Mouse (Mus musculus): ENCODE data around the gene Gm11273. TPM values are rescaled to one million over a fixed set of nuclear protein-coding genes. Genes with fewer than 3 reads are reported as not detected.

Gm11273 gene
- total RNA-seq, 2 experiments from 2014 or later = 1.3 to 12.1 TPM

- no peak for ATAC-seq (replicated peaks; ENCODE audit: low FRiP score, poor library complexity, severe bottlenecking)
These were observed 47.8 kb downstream of the Gm11273 start, which contains the start of gene Zscan26 for GRCm38 (mm10) chr13:21453449-21453848. Gene Zscan26, minus strand, starts transcription at chr13:21453730.

- no peak for ATAC-seq (replicated peaks; ENCODE audit: low FRiP score, poor library complexity, severe bottlenecking)
These were observed 48.2 kb downstream of the Gm11273 start for GRCm38 (mm10) chr13:21453042-21453441.

Other genes starting within 250 kb of the Gm11273 start
- gene Gpx5, start 208.7 kb downstream of the Gm11273 start, total RNA-seq (2015; ENCODE audit: low replicate concordance) = not detected in 2 replicates
- gene Gpx5, start 208.7 kb downstream of the Gm11273 start, total RNA-seq (2017; ENCODE audit: low replicate concordance) = not detected in 2 replicates
- gene Gpx6, start 189.3 kb downstream of the Gm11273 start, total RNA-seq (2015; ENCODE audit: low replicate concordance) = not detected in 2 replicates
- not detected in 2 replicates for gene Gpx6, start 189.3 kb downstream of the Gm11273 start, total RNA-seq (2017; ENCODE audit: low replicate concordance)
- not detected in 2 replicates for gene Olfr1367, start 154.5 kb downstream of the Gm11273 start, total RNA-seq (2015; ENCODE audit: low replicate concordance)
- gene Olfr1367, start 154.5 kb downstream of the Gm11273 start, total RNA-seq (2017; ENCODE audit: low replicate concordance) = not detected in 2 replicates
- 0.84 TPM in 1 of 2 replicates, not detected in the other for gene Zscan12, start 138.6 kb downstream of the Gm11273 start, total RNA-seq (2015; ENCODE audit: low replicate concordance)
- gene Zscan12, start 138.6 kb downstream of the Gm11273 start, total RNA-seq (2017; ENCODE audit: low replicate concordance) = 0.70 and 1.4 TPM in 2 replicates
- 16.9 and 23.6 TPM in 2 replicates for gene Zkscan3, start 98.7 kb downstream of the Gm11273 start, total RNA-seq (2015; ENCODE audit: low replicate concordance)
- 13.9 and 19.9 TPM in 2 replicates for gene Zkscan3, start 98.7 kb downstream of the Gm11273 start, total RNA-seq (2017; ENCODE audit: low replicate concordance)
- gene Pgbd1, start 60.4 kb downstream of the Gm11273 start, total RNA-seq (2015; ENCODE audit: low replicate concordance) = not detected in 2 replicates
- gene Pgbd1, start 60.4 kb downstream of the Gm11273 start, total RNA-seq (2017; ENCODE audit: low replicate concordance) = 1.1 TPM in 1 of 2 replicates, not detected in the other
- gene Zscan26, start 47.7 kb downstream of the Gm11273 start, total RNA-seq (2015; ENCODE audit: low replicate concordance) = 3.8 and 4.8 TPM in 2 replicates
- 1.7 and 2.2 TPM in 2 replicates for gene Zscan26, start 47.7 kb downstream of the Gm11273 start, total RNA-seq (2017; ENCODE audit: low replicate concordance)
- gene Nkapl, start 32.9 kb downstream of the Gm11273 start, total RNA-seq (2015; ENCODE audit: low replicate concordance) = 1.3 TPM in 1 of 2 replicates, not detected in the other
- not detected in 2 replicates for gene Nkapl, start 32.9 kb downstream of the Gm11273 start, total RNA-seq (2017; ENCODE audit: low replicate concordance)
- not detected in 2 replicates for gene Zkscan4, start 22.5 kb downstream of the Gm11273 start, total RNA-seq (2015; ENCODE audit: low replicate concordance)
- gene Zkscan4, start 22.5 kb downstream of the Gm11273 start, total RNA-seq (2017; ENCODE audit: low replicate concordance) = not detected in 2 replicates
- not detected in 2 replicates for gene Gm10065, start 22.0 kb downstream of the Gm11273 start, total RNA-seq (2015; ENCODE audit: low replicate concordance)
- gene Gm10065, start 22.0 kb downstream of the Gm11273 start, total RNA-seq (2017; ENCODE audit: low replicate concordance) = not detected in 2 replicates
- gene AK157302, start 6.2 kb downstream of the Gm11273 start, total RNA-seq (2015; ENCODE audit: low replicate concordance) = 0.77 and 5.6 TPM in 2 replicates
- gene AK157302, start 6.2 kb downstream of the Gm11273 start, total RNA-seq (2017; ENCODE audit: low replicate concordance) = 7.8 and 15.1 TPM in 2 replicates
- 2.1 and 5.4 TPM in 2 replicates for gene Zkscan8, start 29.7 kb upstream of the Gm11273 start, total RNA-seq (2015; ENCODE audit: low replicate concordance)
- 1.7 and 3.4 TPM in 2 replicates for gene Zkscan8, start 29.7 kb upstream of the Gm11273 start, total RNA-seq (2017; ENCODE audit: low replicate concordance)
- gene Olfr1366, start 41.4 kb upstream of the Gm11273 start, total RNA-seq (2015; ENCODE audit: low replicate concordance) = not detected in 2 replicates
- gene Olfr1366, start 41.4 kb upstream of the Gm11273 start, total RNA-seq (2017; ENCODE audit: low replicate concordance) = not detected in 2 replicates
- gene Olfr1535, start 58.5 kb upstream of the Gm11273 start, total RNA-seq (2015; ENCODE audit: low replicate concordance) = not detected in 2 replicates
- gene Olfr1535, start 58.5 kb upstream of the Gm11273 start, total RNA-seq (2017; ENCODE audit: low replicate concordance) = 0.84 TPM in 1 of 2 replicates, not detected in the other
- not detected in 2 replicates for gene Olfr1364, start 80.3 kb upstream of the Gm11273 start, total RNA-seq (2015; ENCODE audit: low replicate concordance)
- not detected in 2 replicates for gene Olfr1364, start 80.3 kb upstream of the Gm11273 start, total RNA-seq (2017; ENCODE audit: low replicate concordance)
- gene Olfr1362, start 112.6 kb upstream of the Gm11273 start, total RNA-seq (2015; ENCODE audit: low replicate concordance) = not detected in 2 replicates
- not detected in 2 replicates for gene Olfr1362, start 112.6 kb upstream of the Gm11273 start, total RNA-seq (2017; ENCODE audit: low replicate concordance)
- gene Olfr11, start 141.1 kb upstream of the Gm11273 start, total RNA-seq (2015; ENCODE audit: low replicate concordance) = not detected in 2 replicates
- gene Olfr11, start 141.1 kb upstream of the Gm11273 start, total RNA-seq (2017; ENCODE audit: low replicate concordance) = not detected in 2 replicates
- not detected in 2 replicates for gene Olfr1361, start 162.0 kb upstream of the Gm11273 start, total RNA-seq (2015; ENCODE audit: low replicate concordance)
- not detected in 2 replicates for gene Olfr1361, start 162.0 kb upstream of the Gm11273 start, total RNA-seq (2017; ENCODE audit: low replicate concordance)
- not detected in 2 replicates for gene Olfr1360, start 176.0 kb upstream of the Gm11273 start, total RNA-seq (2015; ENCODE audit: low replicate concordance)
- gene Olfr1360, start 176.0 kb upstream of the Gm11273 start, total RNA-seq (2017; ENCODE audit: low replicate concordance) = not detected in 2 replicates
- not detected in 2 replicates for gene Olfr1359, start 196.7 kb upstream of the Gm11273 start, total RNA-seq (2015; ENCODE audit: low replicate concordance)
- 0.34 and 0.42 TPM in 2 replicates for gene Olfr1359, start 196.7 kb upstream of the Gm11273 start, total RNA-seq (2017; ENCODE audit: low replicate concordance)
- gene Hist1h2bl, start 214.7 kb upstream of the Gm11273 start, total RNA-seq (2015; ENCODE audit: low replicate concordance) = 91.5 and 110 TPM in 2 replicates
- 213 and 268 TPM in 2 replicates for gene Hist1h2bl, start 214.7 kb upstream of the Gm11273 start, total RNA-seq (2017; ENCODE audit: low replicate concordance)
- 6.1 TPM in 1 of 2 replicates, not detected in the other for gene Hist1h2ai, start 215.0 kb upstream of the Gm11273 start, total RNA-seq (2015; ENCODE audit: low replicate concordance)
- gene Hist1h2ai, start 215.0 kb upstream of the Gm11273 start, total RNA-seq (2017; ENCODE audit: low replicate concordance) = 1,027 and 1,342 TPM in 2 replicates
- 16.7 TPM in 1 of 2 replicates, not detected in the other for gene Hist1h3h, start 216.2 kb upstream of the Gm11273 start, total RNA-seq (2015; ENCODE audit: low replicate concordance)
- gene Hist1h3h, start 216.2 kb upstream of the Gm11273 start, total RNA-seq (2017; ENCODE audit: low replicate concordance) = 69.1 and 159 TPM in 2 replicates
- 65.8 and 82.8 TPM in 2 replicates for gene Hist1h2bm, start 220.6 kb upstream of the Gm11273 start, total RNA-seq (2015; ENCODE audit: low replicate concordance)
- gene Hist1h2bm, start 220.6 kb upstream of the Gm11273 start, total RNA-seq (2017; ENCODE audit: low replicate concordance) = 254 and 277 TPM in 2 replicates
- gene Hist1h4j, start 233.6 kb upstream of the Gm11273 start, total RNA-seq (2015; ENCODE audit: low replicate concordance) = not detected in 2 replicates
- gene Hist1h4j, start 233.6 kb upstream of the Gm11273 start, total RNA-seq (2017; ENCODE audit: low replicate concordance) = 148 and 152 TPM in 2 replicates
- gene Hist1h4k, start 249.1 kb upstream of the Gm11273 start, total RNA-seq (2015; ENCODE audit: low replicate concordance) = 10.4 and 16.9 TPM in 2 replicates
- 714 and 903 TPM in 2 replicates for gene Hist1h4k, start 249.1 kb upstream of the Gm11273 start, total RNA-seq (2017; ENCODE audit: low replicate concordance)